Comparison of ENCODE assay signal across 20 mouse cellular contexts in genomic region chr1:174728771-174729170, GRCm38 (mm10).
A peak's percentile ranks its signal among the peaks of the same experiment; 100 is the strongest.
DNase-seq lines count a peak whose midpoint lies in the region; TF ChIP-seq lines count a peak whose summit lies in the region.
"Had no signal": no experiment of that assay in that cellular context is flagged by ENCODE, and none has a peak within 500 bp of the region (broad histone marks: within the 10 kb centered on the region; RNA-seq: fewer than 3 reads in every experiment).

No protein-coding gene starts in this region.

- no peak overlapping the region for H3K4me3 ChIP-seq in ES-E14 (ENCODE audit: insufficient read depth in 1 of 2, low read depth in 1 of 2, low read length in 2 of 2, poor library complexity in 1 of 2, severe bottlenecking in 1 of 2)
- no peak overlapping the region for H3K4me3 ChIP-seq in hindbrain, embryonic 10.5 days
- H3K4me3 ChIP-seq: embryonic facial prominence, embryonic 13.5 days; embryonic facial prominence, embryonic 15.5 days; erythroblast, embryonic 14.5 days; forebrain, embryonic 10.5 days; forebrain, embryonic 12.5 days had no signal

- no peaks in the 10 kb centered on the region for H3K36me3 ChIP-seq in ES-E14 (ENCODE audit: control insufficient read depth, insufficient read depth, low read length, poor library complexity, severe bottlenecking)
- no peaks in the 10 kb centered on the region for H3K36me3 ChIP-seq in hindbrain, embryonic 10.5 days
- H3K36me3 ChIP-seq: embryonic facial prominence, embryonic 13.5 days; embryonic facial prominence, embryonic 15.5 days; forebrain, embryonic 10.5 days; forebrain, embryonic 12.5 days had no signal

- 86% methylated on average over 3 of the region's 3 CpGs for WGBS in hindbrain, embryonic 10.5 days

- no peak overlapping the region for H3K9ac ChIP-seq in ES-E14 (ENCODE audit: insufficient read depth, low read depth, low read length, poor library complexity, severe bottlenecking)
- H3K9ac ChIP-seq: embryonic facial prominence, embryonic 13.5 days; embryonic facial prominence, embryonic 15.5 days; forebrain, embryonic 12.5 days had no signal

- in situ Hi-C loops in ES-E14 (cut with MboI; ENCODE audit: low sequenced_read_pairs in 2 of 2, unreplicated experiment in 2 of 2), result no loop called here

- H3K27ac ChIP-seq in ES-E14 (ENCODE audit: insufficient read depth, low read depth, low read length, poor library complexity, severe bottlenecking), result no peak overlapping the region
- H3K27ac ChIP-seq in hindbrain, embryonic 10.5 days, result no peak overlapping the region
- H3K27ac ChIP-seq: embryonic facial prominence, embryonic 13.5 days; embryonic facial prominence, embryonic 15.5 days; forebrain, embryonic 10.5 days; forebrain, embryonic 12.5 days had no signal

- H3K9me3 ChIP-seq in ES-E14 (ENCODE audit: control insufficient read depth, insufficient read depth, low read depth, low read length), result no peaks in the 10 kb centered on the region
- H3K9me3 ChIP-seq in hindbrain, embryonic 10.5 days, result no peaks in the 10 kb centered on the region
- H3K9me3 ChIP-seq: embryonic facial prominence, embryonic 13.5 days; embryonic facial prominence, embryonic 15.5 days; forebrain, embryonic 10.5 days; forebrain, embryonic 12.5 days had no signal

- H3K4me1 ChIP-seq in ES-E14 (ENCODE audit: control insufficient read depth in 2 of 2, insufficient read depth in 2 of 2, low read length in 2 of 2, poor library complexity in 1 of 2), result peaks cover 0 to 3% of the 10 kb centered on the region in 2 experiments; a peak in 1 of 4 replicates
- no peaks in the 10 kb centered on the region for H3K4me1 ChIP-seq in hindbrain, embryonic 10.5 days (replicated peaks)
- H3K4me1 ChIP-seq: embryonic facial prominence, embryonic 13.5 days; embryonic facial prominence, embryonic 15.5 days; forebrain, embryonic 10.5 days; forebrain, embryonic 12.5 days had no signal

- H3K27me3 ChIP-seq in hindbrain, embryonic 10.5 days (ENCODE audit: insufficient read depth, poor library complexity, severe bottlenecking), result no peaks in the 10 kb centered on the region
- H3K27me3 ChIP-seq: embryonic facial prominence, embryonic 13.5 days; embryonic facial prominence, embryonic 15.5 days; forebrain, embryonic 12.5 days had no signal

- DNase-seq in ES-CJ7 (ENCODE audit: low read depth, low spot score) (peak; percentile 70), ES-E14 (ENCODE audit: low read depth, low spot score) (peak; percentile 1), ZHBTc4 (ENCODE audit: low read depth, low spot score) (peak; percentile 61)
- no peak for DNase-seq in thymus, postnatal 36 days
- no peak for DNase-seq in hindbrain, embryonic 10.5 days (ENCODE audit: low spot score)
- DNase-seq: adrenal gland, adult 2 months; adrenal gland, postnatal 10 days; adrenal gland, postnatal 25 days; cerebellum, adult 11 months; cerebellum, adult 18-20 months; cerebellum, adult 8-10 months; cerebellum, adult 9-11 months; cerebellum, postnatal 14 days; cerebellum, postnatal 36 days; embryo, embryonic 11 days had no signal

TF ChIP-seq in ES-E14, 5 proteins besides CTCF, POLR2A, EP300 and RAD21:
- TF ChIP-seq ZC3H11A (IDR thresholded peaks at IDR 0.05; ENCODE audit: borderline replicate concordance, low read depth, low read length), result no peak
- TF ChIP-seq ZNF384 (IDR thresholded peaks at IDR 0.05; ENCODE audit: low read depth, low read length), result no peak
- no peak for TF ChIP-seq HCFC1 (IDR thresholded peaks at IDR 0.05; ENCODE audit: borderline replicate concordance, insufficient read depth, low read length)
- TF ChIP-seq CHD2 (IDR thresholded peaks at IDR 0.05; ENCODE audit: low read depth, low read length), result no peak
- no peak for TF ChIP-seq MAFK (IDR thresholded peaks at IDR 0.05; ENCODE audit: insufficient read depth, low read depth, low read length)

Comparison
In these comparisons a context has a peak if more than half of its experiments do, and no peak if none do; other contexts are left out.
1. DNase-seq: peak in ES-CJ7 (single experiment), ES-E14 (single experiment) and ZHBTc4 (single experiment); none in thymus, postnatal 36 days (0 of 2) and hindbrain, embryonic 10.5 days (single experiment).